Mouse (Mus musculus): ENCODE results near the gene Sgsh.

Gene Sgsh

GRCm38 (mm10) chr11:119306762-119307657, 48.3 kb downstream of the Sgsh start:
- DNase-seq (ENCODE audit: low spot score): no peak

- peak; percentile 82 for DNase-seq (ENCODE audit: low spot score)
Observed at GRCm38 (mm10) chr11:119304904-119305712, 50.2 kb downstream of the Sgsh start.

DNA sequence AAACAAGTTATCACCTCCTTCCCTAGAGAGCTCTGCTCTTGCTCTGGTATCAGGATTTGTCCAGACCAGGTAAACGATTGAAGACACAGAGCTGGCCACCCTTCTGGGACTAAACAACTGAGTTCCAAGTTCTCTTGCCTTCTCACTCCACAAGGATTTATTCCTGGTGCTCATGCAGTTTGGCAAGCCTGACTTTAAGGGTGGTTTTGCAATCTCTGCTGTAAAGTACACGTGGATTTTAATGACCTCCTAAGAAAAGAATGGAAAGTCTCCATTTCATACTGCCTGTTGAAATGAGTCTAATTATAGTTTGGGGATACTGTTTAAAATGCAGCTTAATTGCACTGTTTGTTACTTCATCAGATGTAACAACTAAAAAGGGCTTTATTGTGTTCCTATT, 54.4 kb downstream of the Sgsh start:
- peak; percentile 3 for DNase-seq (ENCODE audit: low spot score)

- DNase-seq (ENCODE audit: low spot score): no peak
Observed at GRCm38 (mm10) chr11:119300246-119300935, 54.9 kb downstream of the Sgsh start.

GRCm38 (mm10) chr11:119299391-119300245, 55.7 kb downstream of the Sgsh start, which contains the start of gene Eif4a3:
Eif4a3 (minus strand) TSS chr11:119300089.
- peak; percentile 98 for DNase-seq (ENCODE audit: low spot score)

- DNase-seq (ENCODE audit: low spot score): no peak
Observed at GRCm38 (mm10) chr11:119298917-119299316, 56.4 kb downstream of the Sgsh start.

DNA sequence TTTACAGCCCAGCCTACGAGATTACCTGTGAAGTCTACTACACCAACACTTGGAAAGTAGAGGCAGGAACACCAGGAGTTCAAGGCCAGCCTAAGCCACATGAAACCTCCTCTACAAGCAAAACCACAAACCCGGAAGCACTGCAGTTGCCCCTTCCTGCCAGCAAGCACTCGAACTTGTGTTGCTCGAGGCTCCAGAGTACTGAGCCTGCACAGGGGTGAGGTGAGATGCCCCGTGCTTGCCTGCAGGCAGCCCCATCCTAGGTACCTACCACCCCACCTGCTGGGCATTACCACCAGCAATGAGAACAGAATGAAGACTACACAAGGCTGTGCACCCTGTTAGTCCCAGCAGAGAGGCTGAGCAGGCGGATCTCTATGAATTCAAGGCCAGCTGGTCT, 57.3 kb downstream of the Sgsh start:
- DNase-seq (ENCODE audit: low spot score): no peak
